Mouse (Mus musculus): ENCODE measurements around the gene Vsig8. TPM values are rescaled to one million over a fixed set of nuclear protein-coding genes. Genes with fewer than 3 reads are reported as not detected.

Vsig8 gene
- not detected for total RNA-seq (2023)

GRCm38 (mm10) chr1:172555638-172556037 is at the start of gene Vsig8:
Vsig8 (plus strand) TSS chr1:172555938.

GRCm38 (mm10) chr1:172520576-172521440 is 34.9 kb upstream of the Vsig8 start, which contains the start of gene Cfap45:
Cfap45 (plus strand) TSS chr1:172520801.

DNA sequence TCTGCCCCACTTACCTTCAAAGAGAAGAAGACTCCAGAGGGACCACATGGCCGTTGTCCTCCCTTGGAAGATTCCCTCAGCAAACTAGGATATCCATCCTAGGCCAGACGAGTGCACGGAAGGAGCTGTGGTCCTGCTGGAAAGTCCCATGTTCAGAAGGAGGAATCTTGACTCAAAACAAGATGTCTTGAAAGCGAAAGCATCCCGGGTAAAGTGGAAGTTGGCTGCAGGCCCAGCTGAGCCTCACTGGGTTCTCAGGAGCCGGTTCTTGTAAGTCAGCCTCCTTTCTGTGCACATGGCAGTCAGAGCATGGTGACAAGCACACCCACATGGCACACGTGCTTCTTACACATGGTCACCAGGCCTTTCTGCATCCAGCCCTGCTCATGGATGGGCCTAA is 34.6 kb downstream of the Vsig8 start, which contains the start of gene Slamf8:
Gene Slamf8, minus strand, starts transcription at position 184 of the 400 bp plus-strand sequence.

GRCm38 (mm10) chr1:172602326-172602725 is 46.6 kb downstream of the Vsig8 start, which contains the start of gene Fcrl6:
Fcrl6 (minus strand) TSS chr1:172602551.

Other genes starting within 250 kb of the Vsig8 start
- gene Kcnj9, start 226.6 kb upstream of the Vsig8 start, total RNA-seq (2023): not detected
- gene Kcnj10, start 214.7 kb upstream of the Vsig8 start, total RNA-seq (2023): 1 to 10 TPM; 1.4 to 2.9 TPM
- gene Pigm, start 179.4 kb upstream of the Vsig8 start, total RNA-seq (2023): 10 to 100 TPM; 15.2 to 17.0 TPM
- gene Slamf9, start 80.6 kb upstream of the Vsig8 start, total RNA-seq (2023): 1 to 10 TPM in 1 of 2 experiments, under 1 TPM in 1; 0.27 to 1.1 TPM
- under 1 TPM; 0.58 to 0.88 TPM for gene Igsf9, start 74.2 kb upstream of the Vsig8 start, total RNA-seq (2023)
- 100 to 1,000 TPM; 207 to 231 TPM for gene Tagln2, start 55.9 kb upstream of the Vsig8 start, total RNA-seq (2023)
- 1 to 10 TPM in 1 of 2 experiments, under 1 TPM in 1; 0.78 to 1.3 TPM for gene Cfap45, start 35.1 kb upstream of the Vsig8 start, total RNA-seq (2023)
- gene Slamf8, start 34.6 kb downstream of the Vsig8 start, total RNA-seq (2023): 1 to 10 TPM; 4.0 to 6.3 TPM
- not detected for gene Fcrl6, start 46.6 kb downstream of the Vsig8 start, total RNA-seq (2023)
- 1 to 10 TPM; 2.0 to 2.1 TPM for gene Dusp23, start 77.0 kb downstream of the Vsig8 start, total RNA-seq (2023)
- gene Crp, start 142.1 kb downstream of the Vsig8 start, total RNA-seq (2023): not detected